Mouse (Mus musculus) heart, adult 2 months (tissue): Measurements from ENCODE around the gene Mars2.

ENCODE experiments used
- CTCF ChIP-seq: fragments of 200-600 bp; IDR thresholded peaks from 2 replicates; pipeline ENCODE4 v1.8.1; 2022; ENCODE audit warnings: antibody characterized with exemption, mild to moderate bottlenecking, moderate library complexity
- EP300 ChIP-seq: fragments of 200-500 bp; IDR thresholded peaks from 2 replicates; pipeline ENCODE4 v1.6.1; 2011; ENCODE audit warnings: low read depth, low read length, control low read depth; ENCODE audit not compliant: insufficient read depth
- POLR2A ChIP-seq: fragments of 200-500 bp; IDR thresholded peaks from 2 replicates; pipeline ENCODE4 v1.6.1; 2011; ENCODE audit warnings: mild to moderate bottlenecking, low read depth, low read length, control low read depth; ENCODE audit not compliant: insufficient read depth

- TF ChIP-seq CTCF (no peak), EP300 (no peak), POLR2A (no peak)
These were observed 25.9 kb upstream of the Mars2 start for GRCm38 (mm10) chr1:55211081-55211480.
